Mouse (Mus musculus) MEL (cell line): ENCODE measurements around the gene Dock9. TPM values are rescaled to one million over a fixed set of nuclear protein-coding genes. Genes with fewer than 3 reads are reported as not detected.

ENCODE experiments used
- DNase-seq: peaks from one replicate; pipeline ENCODE4 v3.0.0; 2011; ENCODE audit warnings: low read depth, low spot score
- H3K27ac ChIP-seq: 2 replicates; pipeline ENCODE4 v1.5.1; 2012; ENCODE audit warnings: low read depth, mild to moderate bottlenecking, control low read depth, low read length, moderate library complexity; ENCODE audit not compliant: control insufficient read depth
- H3K27me3 ChIP-seq, 2 experiments: fragments of 150-350 bp in 1 of 2; sonication (generic) in 1 of 2; 2 replicates each; pipeline ENCODE4 v1.6.1; 2012; ENCODE audit warnings: low read length in 2 of 2, mild to moderate bottlenecking in 2 of 2, improper control_type of control experiment in 1 of 2, moderate library complexity in 1 of 2; ENCODE audit not compliant: insufficient read depth in 2 of 2, control insufficient read depth in 1 of 2
- H3K36me3 ChIP-seq, 2 experiments: 2 replicates each; pipeline ENCODE4 v1.6.1; 2012 to 2014; ENCODE audit warnings: low read length in 2 of 2, improper control_type of control experiment in 1 of 2, inconsistent platforms in 1 of 2, mild to moderate bottlenecking in 1 of 2; ENCODE audit not compliant: insufficient read depth in 2 of 2, control insufficient read depth in 1 of 2
- H3K4me1 ChIP-seq, 2 experiments: fragments of 150-350 bp in 1 of 2; sonication (generic) in 1 of 2; 2 replicates each; pipeline ENCODE4 v1.6.1; 2012; ENCODE audit warnings: low read length in 2 of 2, improper control_type of control experiment in 1 of 2, mild to moderate bottlenecking in 1 of 2; ENCODE audit not compliant: insufficient read depth in 2 of 2, control insufficient read depth in 1 of 2
- H3K4me3 ChIP-seq, 2 experiments: fragments of 150-350 bp in 1 of 2; sonication (generic) in 1 of 2; 2 replicates each; pipeline ENCODE4 v1.5.1; 2012; ENCODE audit warnings: low read depth in 2 of 2, low read length in 2 of 2, mild to moderate bottlenecking in 2 of 2, moderate library complexity in 2 of 2, control low read depth in 1 of 2, improper control_type of control experiment in 1 of 2; ENCODE audit not compliant: control insufficient read depth in 1 of 2, insufficient read depth in 1 of 2
- H3K79me2 ChIP-seq: 2 replicates; pipeline ENCODE4 v1.6.1; 2012; ENCODE audit warnings: mild to moderate bottlenecking, low read length, moderate library complexity; ENCODE audit not compliant: control insufficient read depth, poor library complexity, insufficient read depth
- H3K9ac ChIP-seq: 2 replicates; pipeline ENCODE4 v1.6.1; 2012; ENCODE audit warnings: low read depth, mild to moderate bottlenecking, control low read depth, low read length, moderate library complexity; ENCODE audit not compliant: control insufficient read depth, poor library complexity, severe bottlenecking
- H3K9me3 ChIP-seq: fragments of 150-350 bp; sonication (generic); replicated peaks from 2 replicates; pipeline ENCODE4 v1.6.1; 2012; ENCODE audit warnings: mild to moderate bottlenecking, low read length, improper control_type of control experiment, moderate library complexity; ENCODE audit not compliant: insufficient read depth
- CHD2 ChIP-seq: IDR thresholded peaks from 2 replicates; pipeline ENCODE4 v1.6.1; 2011; ENCODE audit warnings: low read length, improper control_type of control experiment
- CTCF ChIP-seq, 3 experiments: IDR thresholded peaks in 2 of 3; conservative IDR thresholded peaks in 1 of 3; 2 replicates each; pipeline ENCODE4 v1.5.1; 2011 to 2012; ENCODE audit warnings: low read length in 3 of 3, low read depth in 2 of 3, mild to moderate bottlenecking in 2 of 3, improper control_type of control experiment in 1 of 3, inconsistent platforms in 1 of 3, mixed read lengths in 1 of 3, moderate library complexity in 1 of 3; ENCODE audit not compliant: control insufficient read depth in 1 of 3, insufficient read depth in 1 of 3, poor library complexity in 1 of 3, severe bottlenecking in 1 of 3
- E2F4 ChIP-seq: IDR thresholded peaks from 2 replicates; pipeline ENCODE4 v1.6.1; 2011; ENCODE audit warnings: low read depth, low read length, improper control_type of control experiment, borderline replicate concordance
- ELF1 ChIP-seq: IDR thresholded peaks from 2 replicates; pipeline ENCODE4 v1.6.1; 2014; ENCODE audit warnings: low read depth, mild to moderate bottlenecking, inconsistent platforms, low read length, improper control_type of control experiment, moderate library complexity
- EP300 ChIP-seq, 2 experiments: IDR thresholded peaks; 2 replicates each; pipeline ENCODE4 v1.6.1; 2011; ENCODE audit warnings: improper control_type of control experiment in 2 of 2, low read length in 2 of 2, low read depth in 1 of 2, mild to moderate bottlenecking in 1 of 2
- JUND ChIP-seq: IDR thresholded peaks from 2 replicates; pipeline ENCODE4 v1.6.1; 2011; ENCODE audit warnings: low read depth, mild to moderate bottlenecking, improper control_type of control experiment, low read length
- MAZ ChIP-seq: IDR thresholded peaks from 2 replicates; pipeline ENCODE4 v1.6.1; 2012; ENCODE audit warnings: low read depth, mild to moderate bottlenecking, inconsistent platforms, low read length, improper control_type of control experiment
- MYC ChIP-seq: IDR thresholded peaks from 2 replicates; pipeline ENCODE4 v1.6.1; 2011; ENCODE audit warnings: low read depth, mild to moderate bottlenecking, low read length, improper control_type of control experiment, moderate library complexity
- POLR2AphosphoS2 ChIP-seq: IDR thresholded peaks from 2 replicates; pipeline ENCODE4 v1.6.1; 2011; ENCODE audit warnings: low read length, improper control_type of control experiment
- POLR2AphosphoS5 ChIP-seq: IDR thresholded peaks from 2 replicates; pipeline ENCODE4 v1.6.1; 2012; ENCODE audit warnings: low read depth, borderline replicate concordance, mild to moderate bottlenecking, inconsistent platforms, low read length, moderate library complexity, mixed read lengths
- RAD21 ChIP-seq: IDR thresholded peaks from 2 replicates; pipeline ENCODE4 v1.6.1; 2011; ENCODE audit warnings: mild to moderate bottlenecking, low read depth, low read length, improper control_type of control experiment
- SIN3A ChIP-seq: IDR thresholded peaks from 2 replicates; pipeline ENCODE4 v1.6.1; 2012; ENCODE audit warnings: low read length, improper control_type of control experiment, inconsistent platforms
- SMC3 ChIP-seq: IDR thresholded peaks from 2 replicates; pipeline ENCODE4 v1.6.1; 2011; ENCODE audit warnings: low read depth, low read length, improper control_type of control experiment
- TBP ChIP-seq: IDR thresholded peaks from 2 replicates; pipeline ENCODE4 v1.8.0; 2011; ENCODE audit warnings: low read depth, low read length, improper control_type of control experiment
- UBTF ChIP-seq: IDR thresholded peaks from 2 replicates; pipeline ENCODE4 v1.6.1; 2012; ENCODE audit warnings: low read depth, mild to moderate bottlenecking, inconsistent platforms, low read length, improper control_type of control experiment, moderate library complexity, borderline replicate concordance; ENCODE audit not compliant: insufficient read depth
- USF1 ChIP-seq: IDR thresholded peaks from 2 replicates; pipeline ENCODE4 v1.6.1; 2014; ENCODE audit warnings: low read depth, mild to moderate bottlenecking, inconsistent platforms, low read length, improper control_type of control experiment, moderate library complexity
- ZC3H11A ChIP-seq: IDR thresholded peaks from 2 replicates; pipeline ENCODE4 v1.6.1; 2012; ENCODE audit warnings: low read depth, mild to moderate bottlenecking, inconsistent platforms, low read length, improper control_type of control experiment
- ZKSCAN1 ChIP-seq: IDR thresholded peaks from 2 replicates; pipeline ENCODE4 v1.6.1; 2012; ENCODE audit warnings: low read depth, mild to moderate bottlenecking, inconsistent platforms, low read length, improper control_type of control experiment, moderate library complexity
- ZMIZ1 ChIP-seq: IDR thresholded peaks from 2 replicates; pipeline ENCODE4 v1.6.1; 2012; ENCODE audit warnings: low read depth, mild to moderate bottlenecking, inconsistent platforms, low read length, improper control_type of control experiment, moderate library complexity
- ZNF384 ChIP-seq: IDR thresholded peaks from 2 replicates; pipeline ENCODE4 v1.6.1; 2012; ENCODE audit warnings: low read depth, mild to moderate bottlenecking, inconsistent platforms, low read length, improper control_type of control experiment
- polyA plus RNA-seq, 2 experiments: library from polyadenylated mRNA; stranded (reverse) in 1 of 2; unstranded in 1 of 2; fragments of >175 nt in 1 of 2; fragments of >200 nt in 1 of 2; gene quantifications; 2 replicates each; pipeline versions ENCODE4 v1.2.1 to v1.2.4; 2012; ENCODE audit warnings: low replicate concordance in 2 of 2, low read depth in 1 of 2; ENCODE audit not compliant: insufficient read length in 2 of 2, insufficient read depth in 1 of 2, missing spikeins in 1 of 2
- total RNA-seq: library from RNA; depleted of rRNA; stranded (reverse); fragments of 300-350 nt; gene quantifications from 2 replicates; pipeline ENCODE4 v1.2.3, GENCODE M21; 2012

The Dock9 gene
- total and polyA plus RNA-seq, 3 experiments: 6.3 to 9.4 TPM; not detected in 1

GRCm38 (mm10) chr14:121654977-121655376 is 142.7 kb downstream of the Dock9 start:
- H3K27ac ChIP-seq: no peak overlapping the region
- H3K4me1 ChIP-seq: no peaks in the 10 kb centered on the region
- no peak for DNase-seq
- no peaks in the 10 kb centered on the region for H3K79me2 ChIP-seq
- no peaks in the 10 kb centered on the region for H3K27me3 ChIP-seq
- H3K4me3 ChIP-seq: no peak overlapping the region
- H3K36me3 ChIP-seq: no peaks in the 10 kb centered on the region
- TF ChIP-seq USF1 (no peak), UBTF (no peak), EP300 (IDR thresholded peaks at IDR 0.05; ENCODE audit: low read depth in 1 of 2, low read length in 2 of 2) (0 out of 4 replicates have a peak, but pooled peaks of 1 of the 2 experiments have one; percentile 7)
- no peak overlapping the region for H3K9ac ChIP-seq
- H3K9me3 ChIP-seq: no peaks in the 10 kb centered on the region

GRCm38 (mm10) chr14:121654416-121654967 is 143.1 kb downstream of the Dock9 start:
- Histone ChIP-seq H3K9me3 (no peaks in the 10 kb centered on the region), H3K36me3 (no peaks in the 10 kb centered on the region), H3K4me3 (no peak overlapping the region), H3K4me1 (no peaks in the 10 kb centered on the region), H3K9ac (no peak overlapping the region), H3K27me3 (no peaks in the 10 kb centered on the region), H3K79me2 (no peaks in the 10 kb centered on the region), H3K27ac (no peak overlapping the region)
- DNase-seq: no peak
- TF ChIP-seq E2F4 (no peak), ZNF384 (no peak), SMC3 (no peak), POLR2AphosphoS2 (no peak), SIN3A (no peak), CHD2 (no peak), MYC (no peak), MAZ (no peak), ELF1 (no peak), JUND (no peak), RAD21 (no peak), ZC3H11A (no peak), ZMIZ1 (no peak), CTCF (IDR thresholded peaks at IDR 0.05 in 2 of 3, conservative IDR thresholded peaks at IDR 0.05 in 1 of 3; ENCODE audit: control insufficient read depth in 1 of 3, insufficient read depth in 1 of 3, low read depth in 2 of 3, low read length in 3 of 3, poor library complexity in 1 of 3, severe bottlenecking in 1 of 3) (no peak), POLR2AphosphoS5 (no peak), TBP (no peak), UBTF (no peak), ZKSCAN1 (no peak)
